Mouse (Mus musculus): ENCODE measurements around the gene Psg23.

DNA sequence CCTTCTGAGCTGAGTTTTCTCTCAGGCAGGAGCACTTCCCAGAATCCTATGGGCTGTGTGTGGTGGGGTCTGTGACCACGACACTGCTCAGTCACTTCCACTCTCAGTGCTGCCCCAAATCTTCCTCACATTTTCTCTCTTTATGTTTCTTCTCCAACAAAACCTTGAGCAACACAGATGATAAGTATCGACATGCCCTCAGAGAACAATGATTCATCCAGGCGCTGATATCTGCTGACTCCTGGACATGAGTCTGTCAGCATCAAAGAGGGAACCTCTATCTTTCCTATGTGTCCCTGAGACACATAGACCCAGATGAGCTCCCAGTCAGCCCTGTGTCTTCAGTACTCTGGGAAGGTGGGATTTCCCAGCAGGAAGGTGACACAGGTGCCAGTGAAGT is 49.1 kb downstream of the Psg23 start, which contains the start of gene Psg27:
- no peak for TF ChIP-seq POLR2A (IDR thresholded peaks at IDR 0.05; ENCODE audit: borderline replicate concordance, insufficient read depth, low read length)
- no peak for TF ChIP-seq CTCF (IDR thresholded peaks at IDR 0.05; ENCODE audit: borderline replicate concordance, insufficient read depth, low read depth, low read length)

Measured in cerebellum, adult 2 months (tissue).